Mouse (Mus musculus) lung, postnatal 0 days (tissue): Measurements from ENCODE around the gene C130050O18Rik.

Experiments
- CTCF ChIP-seq: IDR thresholded peaks from 2 replicates; pipeline ENCODE4 v1.5.1; 2016; ENCODE audit warnings: antibody characterized with exemption, mild to moderate bottlenecking
- EP300 ChIP-seq: IDR thresholded peaks from 2 replicates; pipeline ENCODE4 v1.6.1; 2016; ENCODE audit warnings: antibody characterized with exemption, mild to moderate bottlenecking, control low read depth

- TF ChIP-seq CTCF = no peak
- no peak for TF ChIP-seq EP300
Observed at GRCm38 (mm10) chr5:139453031-139453430, 48.0 kb downstream of the C130050O18Rik start.
